Comparison of ENCODE assay signal across 17 mouse cellular contexts in the genomic region with DNA sequence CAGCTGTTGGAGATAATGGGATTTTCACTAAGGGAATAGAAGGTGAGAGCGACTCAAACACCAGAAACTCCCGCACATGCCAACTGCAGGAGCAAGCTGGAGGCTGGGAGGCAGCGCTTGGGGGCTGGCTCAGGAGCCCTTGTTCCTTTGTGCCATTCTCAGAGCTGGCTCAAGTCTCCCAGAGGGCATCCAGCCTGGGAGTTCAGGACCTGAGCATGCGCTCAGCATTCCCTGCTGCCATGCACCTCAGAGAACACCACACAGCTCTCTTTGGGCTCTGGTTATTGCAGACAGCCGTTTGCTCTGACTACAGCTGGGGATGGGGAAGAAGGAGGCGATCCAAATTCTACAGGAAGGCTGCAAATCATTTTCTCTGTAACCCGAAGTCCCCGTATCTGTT.
A peak's percentile ranks its signal among the peaks of the same experiment; 100 is the strongest.
DNase-seq lines count a peak whose midpoint lies in the region; ATAC-seq lines count a peak whose summit lies in the region.
"Had no signal": no experiment of that assay in that cellular context is flagged by ENCODE, and none has a peak within 500 bp of the region (broad histone marks: within the 10 kb centered on the region; RNA-seq: fewer than 3 reads in every experiment).

No protein-coding gene starts in this region.

- no peak overlapping the region for H3K9ac ChIP-seq in embryonic facial prominence, embryonic 12.5 days
- 0 out of 2 replicates have a peak overlapping the region, but pooled peaks have one; percentile 33 for H3K9ac ChIP-seq in midbrain, embryonic 16.5 days (ENCODE audit: low read depth, low read length)
- H3K9ac ChIP-seq: heart, embryonic 15.5 days; liver, embryonic 15.5 days; stomach, embryonic 15.5 days had no signal

- H3K27me3 ChIP-seq in embryonic facial prominence, embryonic 12.5 days: no peaks in the 10 kb centered on the region
- no peaks in the 10 kb centered on the region for H3K27me3 ChIP-seq in midbrain, embryonic 16.5 days (ENCODE audit: control insufficient read depth, insufficient read depth, low read depth, low read length)
- H3K27me3 ChIP-seq: heart, embryonic 15.5 days; liver, embryonic 15.5 days; stomach, embryonic 15.5 days had no signal

- WGBS in embryonic facial prominence, embryonic 12.5 days: 27% methylated on average over 8 of the region's 8 CpGs
- WGBS in midbrain, embryonic 16.5 days: 38% methylated on average over 8 of the region's 8 CpGs

- H3K4me2 ChIP-seq in embryonic facial prominence, embryonic 12.5 days (replicated peaks): peak overlapping the region; percentile 26; the same call in 1 of the 2 replicates
- peak overlapping the region; percentile 25 for H3K4me2 ChIP-seq in midbrain, embryonic 16.5 days (ENCODE audit: low read length)
- H3K4me2 ChIP-seq: heart, embryonic 15.5 days; liver, embryonic 15.5 days; stomach, embryonic 15.5 days had no signal

- no peak overlapping the region for H3K4me3 ChIP-seq in embryonic facial prominence, embryonic 12.5 days
- no peak overlapping the region for H3K4me3 ChIP-seq in midbrain, embryonic 16.5 days (ENCODE audit: low read depth, low read length)
- H3K4me3 ChIP-seq: heart, embryonic 15.5 days; liver, embryonic 15.5 days; stomach, embryonic 15.5 days had no signal

- DNase-seq in gastrocnemius, postnatal 25 days: peak; percentile 30
- no peak for DNase-seq in gastrocnemius, postnatal 14 days
- DNase-seq in layer of hippocampus, postnatal 10 days (ENCODE audit: low spot score in 2 of 2): peak; percentile 26 to 47
- DNase-seq in layer of hippocampus, adult 11-12 months (ENCODE audit: low spot score): no peak
- no peak for DNase-seq in spleen, adult 18-20 months
- DNase-seq: cerebellum, adult 9-10 months; gastrocnemius, postnatal 10 days; left cerebral cortex, postnatal 4 days; lung, postnatal 36 days; right cerebral cortex, postnatal 25 days; thymus, postnatal 36 days had no signal

- no peak for ATAC-seq in embryonic facial prominence, embryonic 12.5 days (ENCODE audit: insufficient number of reproducible peaks, insufficient read depth, low FRiP score, low TSS enrichment)
- peak; percentile 36; the same call in 1 of the 2 replicates for ATAC-seq in midbrain, embryonic 16.5 days
- ATAC-seq: CD4-positive, CD25-positive, alpha-beta regulatory T cell, adult 4 months had no signal

- peaks cover 6% of the 10 kb centered on the region; the same call in 1 of the 2 replicates for H3K4me1 ChIP-seq in embryonic facial prominence, embryonic 12.5 days
- peaks cover 4% of the 10 kb centered on the region for H3K4me1 ChIP-seq in midbrain, embryonic 16.5 days (ENCODE audit: control insufficient read depth, insufficient read depth, low read length)
- H3K4me1 ChIP-seq: liver, embryonic 15.5 days; stomach, embryonic 15.5 days had no signal

- intact Hi-C loops in gastrocnemius, postnatal 14 days (cut with DNase I; ENCODE audit: low total_unique reads): no loop called here

- H3K36me3 ChIP-seq in embryonic facial prominence, embryonic 12.5 days: no peaks in the 10 kb centered on the region
- no peaks in the 10 kb centered on the region for H3K36me3 ChIP-seq in midbrain, embryonic 16.5 days (ENCODE audit: control insufficient read depth, insufficient read depth, low read length)
- H3K36me3 ChIP-seq: heart, embryonic 15.5 days; liver, embryonic 15.5 days; stomach, embryonic 15.5 days had no signal

- 0 out of 2 replicates have a peak overlapping the region, but pooled peaks have one; percentile 6 for H3K27ac ChIP-seq in embryonic facial prominence, embryonic 12.5 days
- H3K27ac ChIP-seq in midbrain, embryonic 16.5 days (ENCODE audit: low read length): 0 out of 2 replicates have a peak overlapping the region, but pooled peaks have one; percentile 19
- H3K27ac ChIP-seq: heart, embryonic 15.5 days; liver, embryonic 15.5 days; stomach, embryonic 15.5 days had no signal

- H3K9me3 ChIP-seq in embryonic facial prominence, embryonic 12.5 days: no peaks in the 10 kb centered on the region
- H3K9me3 ChIP-seq in midbrain, embryonic 16.5 days (replicated peaks; ENCODE audit: control insufficient read depth, low read length, poor library complexity, severe bottlenecking): no peaks in the 10 kb centered on the region
- H3K9me3 ChIP-seq: heart, embryonic 15.5 days; liver, embryonic 15.5 days; stomach, embryonic 15.5 days had no signal

Comparison
In these comparisons a context has a peak if more than half of its experiments do, and no peak if none do; other contexts are left out.
1. DNase-seq: peak in gastrocnemius, postnatal 25 days (single experiment) and layer of hippocampus, postnatal 10 days (2 of 2); none in gastrocnemius, postnatal 14 days (single experiment), layer of hippocampus, adult 11-12 months (single experiment) and spleen, adult 18-20 months (0 of 2).